Mouse (Mus musculus) adrenal gland, postnatal 14 days (tissue): Measurements from ENCODE around the gene Tmem269. TPM values are rescaled to one million over a fixed set of nuclear protein-coding genes. Genes with fewer than 3 reads are reported as not detected.

ENCODE experiments used
- DNase-seq: peaks from one replicate; pipeline ENCODE4 v3.0.0; 2021; ENCODE audit warnings: mixed read lengths
- total RNA-seq: library from RNA; stranded (reverse); gene quantifications from 2 replicates; pipeline ENCODE4 v1.2.3, GENCODE M21; 2021

The Tmem269 gene
- total RNA-seq, 1 experiment from 2014 or later: 0.30 TPM

- peak; percentile 16 for DNase-seq
Observed at GRCm38 (mm10) chr4:119180133-119180707, 37.8 kb downstream of the Tmem269 start.

GRCm38 (mm10) chr4:119178331-119178730, 39.7 kb downstream of the Tmem269 start:
- peak; percentile 42 for DNase-seq

GRCm38 (mm10) chr4:119177702-119178101, 40.3 kb downstream of the Tmem269 start:
- peak; percentile 26 for DNase-seq

GRCm38 (mm10) chr4:119173851-119174453, 44.1 kb downstream of the Tmem269 start, which contains the start of gene Zfp691:
Gene Zfp691, minus strand, starts transcription at chr4:119174195.
- peak; percentile 95 for DNase-seq

GRCm38 (mm10) chr4:119172919-119173650, 44.9 kb downstream of the Tmem269 start:
- DNase-seq: no peak

- DNase-seq: peak; percentile 90
Observed at GRCm38 (mm10) chr4:119167663-119168062, 50.4 kb downstream of the Tmem269 start.

- DNase-seq: no peak
Observed at GRCm38 (mm10) chr4:119167068-119167467, 50.9 kb downstream of the Tmem269 start.

- DNase-seq: no peak
Observed at GRCm38 (mm10) chr4:119165916-119166315, 52.1 kb downstream of the Tmem269 start.

GRCm38 (mm10) chr4:119162990-119163389, 55.0 kb downstream of the Tmem269 start:
- DNase-seq: no peak

GRCm38 (mm10) chr4:119161358-119161757, 56.7 kb downstream of the Tmem269 start:
- DNase-seq: no peak

- DNase-seq: no peak
Observed at GRCm38 (mm10) chr4:119157891-119158290, 60.1 kb downstream of the Tmem269 start.

- DNase-seq: peak; percentile 84
Observed at GRCm38 (mm10) chr4:119157186-119157585, 60.8 kb downstream of the Tmem269 start.

Other genes starting within 250 kb of the Tmem269 start
- gene Slc2a1, start 109.5 kb downstream of the Tmem269 start, total RNA-seq: 15.9 and 19.6 TPM in 2 replicates
- 20.5 and 21.6 TPM in 2 replicates for gene Zfp691, start 44.0 kb downstream of the Tmem269 start, total RNA-seq
- gene Ermap, start 28.2 kb downstream of the Tmem269 start, total RNA-seq: 2.3 and 8.8 TPM in 2 replicates
- gene Svbp, start 22.9 kb downstream of the Tmem269 start, total RNA-seq: 19.0 and 22.5 TPM in 2 replicates
- 24.6 and 30.8 TPM in 2 replicates for gene AU022252, start 14.5 kb upstream of the Tmem269 start, total RNA-seq
- gene P3h1, start 14.7 kb upstream of the Tmem269 start, total RNA-seq: 27.5 and 27.9 TPM in 2 replicates
- 0.19 and 0.41 TPM in 2 replicates for gene Cldn19, start 37.2 kb upstream of the Tmem269 start, total RNA-seq
- gene Ybx1, start 76.4 kb upstream of the Tmem269 start, total RNA-seq: 620 and 697 TPM in 2 replicates
- gene Ppih, start 102.3 kb upstream of the Tmem269 start, total RNA-seq: 19.9 and 23.8 TPM in 2 replicates
- gene Ccdc30, start 197.3 kb upstream of the Tmem269 start, total RNA-seq: 8.4 and 9.7 TPM in 2 replicates
- 36.5 and 41.5 TPM in 2 replicates for gene Ppcs, start 204.2 kb upstream of the Tmem269 start, total RNA-seq
- 1.1 and 1.6 TPM in 2 replicates for gene Zmynd12, start 204.6 kb upstream of the Tmem269 start, total RNA-seq